Mouse (Mus musculus): ENCODE data around the gene Plch2. TPM values are rescaled to one million over a fixed set of nuclear protein-coding genes. Genes with fewer than 3 reads are reported as not detected.
"Not testable (repeated sequence)": the region's sequence is repeated elsewhere in the genome, so short reads cannot be mapped to it uniquely, and the experiment has no call there.

The Plch2 gene
- polyA plus RNA-seq, 1 experiment from 2014 or later, result 0.43 TPM

DNA sequence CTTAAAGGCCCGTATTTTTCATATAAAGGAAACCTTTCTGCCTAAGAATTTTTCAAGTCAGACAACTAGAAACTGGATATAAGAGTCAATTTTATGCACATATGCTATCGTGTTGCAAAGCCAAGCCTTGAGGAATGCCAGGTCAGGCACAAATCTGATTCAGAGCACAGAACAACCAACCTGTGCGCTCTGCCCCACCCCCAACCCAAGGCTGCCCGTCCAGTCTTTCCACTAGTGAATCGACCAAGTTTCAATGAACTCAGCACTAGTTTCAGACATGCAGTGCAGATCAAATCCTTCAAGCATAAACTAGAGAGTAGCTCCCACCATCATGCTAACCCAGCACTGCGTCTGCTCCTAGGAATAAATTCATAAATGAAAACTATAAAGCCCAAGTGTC lies 23.1 kb upstream of the Plch2 start:
- Histone ChIP-seq H3K27ac (ENCODE audit: low read depth, low read length) (no peak overlapping the region), H3K36me3 (ENCODE audit: control insufficient read depth, insufficient read depth, low read length) (peaks cover 39% of the 10 kb centered on the region), H3K27me3 (replicated peaks; ENCODE audit: control insufficient read depth, insufficient read depth, low read length) (no peaks in the 10 kb centered on the region), H3K4me1 (replicated peaks; ENCODE audit: control insufficient read depth, insufficient read depth, low read length) (peaks cover 12% of the 10 kb centered on the region), H3K9ac (ENCODE audit: low read depth, low read length) (no peak overlapping the region), H3K4me3 (ENCODE audit: low read depth, low read length) (no peak overlapping the region), H3K9me3 (ENCODE audit: control insufficient read depth, low read length) (no peaks in the 10 kb centered on the region), H3K4me2 (no peak overlapping the region)
- ATAC-seq (replicated peaks; ENCODE audit: low FRiP score) (no peak), DNase-seq (ENCODE audit: low spot score) (no peak)
- WGBS, result 92% methylated on average over 6 of the region's 6 CpGs

DNA sequence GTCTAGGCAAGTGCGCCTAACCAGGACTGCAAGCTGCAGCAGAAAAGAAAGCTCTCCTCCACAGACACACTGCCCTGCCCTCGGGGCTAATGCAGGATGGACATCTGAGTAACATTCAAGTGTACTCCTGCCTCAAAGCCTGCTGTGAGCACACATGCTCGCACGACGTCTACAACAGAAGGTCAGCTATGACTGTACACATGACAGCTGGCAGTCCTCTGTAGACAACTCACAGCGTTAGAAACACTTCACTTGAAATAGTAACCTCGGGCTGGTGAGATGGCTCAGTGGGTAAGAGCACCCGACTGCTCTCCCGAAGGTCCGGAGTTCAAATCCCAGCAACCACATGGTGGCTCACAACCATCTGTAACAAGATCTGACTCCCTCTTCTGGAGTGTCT lies 22.2 kb upstream of the Plch2 start:
- not testable (repeated sequence) for ATAC-seq (replicated peaks; ENCODE audit: low FRiP score); H3K4me2 ChIP-seq; DNase-seq (ENCODE audit: low spot score); H3K9me3 ChIP-seq (ENCODE audit: control insufficient read depth, low read length); H3K9ac ChIP-seq (ENCODE audit: low read depth, low read length); H3K4me3 ChIP-seq (ENCODE audit: low read depth, low read length); H3K27me3 ChIP-seq (replicated peaks; ENCODE audit: control insufficient read depth, insufficient read depth, low read length); H3K4me1 ChIP-seq (replicated peaks; ENCODE audit: control insufficient read depth, insufficient read depth, low read length); H3K27ac ChIP-seq (ENCODE audit: low read depth, low read length)
- 91% methylated on average over 10 of the region's 10 CpGs for WGBS
- H3K36me3 ChIP-seq (ENCODE audit: control insufficient read depth, insufficient read depth, low read length), result peaks cover 39% of the 10 kb centered on the region

DNA sequence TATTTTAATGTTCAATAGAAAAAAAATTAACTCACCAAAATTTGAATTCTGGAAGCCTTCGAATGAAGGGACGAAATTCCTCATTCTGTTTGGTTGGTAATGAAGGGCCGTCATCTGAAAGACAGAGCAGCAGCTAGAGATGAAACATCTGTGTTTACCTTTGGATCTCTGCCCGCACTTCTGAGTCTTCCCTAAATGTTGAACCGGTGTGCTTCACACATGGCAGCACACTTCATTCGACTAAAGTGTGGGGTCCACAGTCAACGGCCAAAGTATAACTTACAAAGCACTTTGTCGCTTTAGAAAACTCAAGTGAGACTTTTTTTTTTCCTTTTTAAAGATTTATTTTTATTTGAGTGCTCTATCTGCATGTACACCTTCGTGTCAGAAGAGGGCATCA lies 20.1 kb upstream of the Plch2 start:
- no peaks in the 10 kb centered on the region for H3K9me3 ChIP-seq (ENCODE audit: control insufficient read depth, low read length)
- H3K4me1 ChIP-seq (replicated peaks; ENCODE audit: control insufficient read depth, insufficient read depth, low read length), result no peaks in the 10 kb centered on the region
- no peak overlapping the region for H3K4me2 ChIP-seq
- H3K36me3 ChIP-seq (ENCODE audit: control insufficient read depth, insufficient read depth, low read length), result peaks cover 47% of the 10 kb centered on the region
- no peak overlapping the region for H3K27ac ChIP-seq (ENCODE audit: low read depth, low read length)
- WGBS, result 90% methylated on average over 9 of the region's 9 CpGs
- no peak overlapping the region for H3K4me3 ChIP-seq (ENCODE audit: low read depth, low read length)
- ATAC-seq (replicated peaks; ENCODE audit: low FRiP score), result no peak
- H3K9ac ChIP-seq (ENCODE audit: low read depth, low read length), result no peak overlapping the region
- H3K27me3 ChIP-seq (replicated peaks; ENCODE audit: control insufficient read depth, insufficient read depth, low read length), result no peaks in the 10 kb centered on the region
- no peak for DNase-seq (ENCODE audit: low spot score)

DNA sequence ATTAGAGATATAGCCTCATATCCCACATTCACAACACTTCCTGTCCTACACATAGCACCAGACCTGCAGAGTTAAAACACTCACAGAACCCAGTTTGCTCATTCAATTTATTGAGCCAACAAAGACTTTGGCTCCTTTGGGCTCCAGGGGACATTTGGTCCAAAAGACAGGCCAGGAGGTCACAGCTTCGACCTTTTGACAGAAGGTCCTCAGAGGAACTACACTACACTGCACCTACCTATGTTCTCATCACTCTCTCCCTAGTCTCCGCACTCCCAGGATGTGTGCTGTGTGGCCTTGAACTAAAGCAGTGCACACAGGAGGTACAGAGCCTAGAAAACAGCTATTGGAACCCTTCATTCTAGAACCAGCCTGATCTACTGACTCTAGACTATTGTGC lies 19.2 kb upstream of the Plch2 start:
- ATAC-seq (replicated peaks; ENCODE audit: low FRiP score), result no peak

DNA sequence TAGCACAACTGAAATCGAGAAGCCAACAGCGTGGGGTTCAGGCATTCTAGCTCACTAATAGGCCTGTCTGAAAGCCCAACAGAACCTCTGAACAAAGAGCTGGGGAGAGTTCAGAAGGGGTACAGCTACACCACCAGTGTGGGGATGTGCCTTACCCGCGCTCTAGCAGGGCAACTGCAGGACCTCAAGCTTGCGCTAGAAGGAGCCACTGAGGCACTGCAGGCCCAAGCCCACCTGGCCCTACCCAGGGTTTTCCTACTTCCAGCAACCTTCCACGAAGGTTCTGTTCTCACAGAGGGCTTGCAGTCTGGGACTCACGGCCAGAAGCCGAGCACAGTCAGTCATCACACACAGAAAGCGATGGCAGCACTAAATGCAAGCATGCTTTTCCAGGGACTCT lies 18.6 kb upstream of the Plch2 start:
- H3K27me3 ChIP-seq (replicated peaks; ENCODE audit: control insufficient read depth, insufficient read depth, low read length), result no peaks in the 10 kb centered on the region
- no peak overlapping the region for H3K27ac ChIP-seq (ENCODE audit: low read depth, low read length)
- no peak for ATAC-seq (replicated peaks; ENCODE audit: low FRiP score)
- H3K9ac ChIP-seq (ENCODE audit: low read depth, low read length), result no peak overlapping the region
- 92% methylated on average over 9 of the region's 9 CpGs for WGBS
- H3K4me2 ChIP-seq, result no peak overlapping the region
- DNase-seq (ENCODE audit: low spot score), result no peak
- no peaks in the 10 kb centered on the region for H3K4me1 ChIP-seq (replicated peaks; ENCODE audit: control insufficient read depth, insufficient read depth, low read length)
- H3K4me3 ChIP-seq (ENCODE audit: low read depth, low read length), result no peak overlapping the region
- no peaks in the 10 kb centered on the region for H3K9me3 ChIP-seq (ENCODE audit: control insufficient read depth, low read length)
- peaks cover 52% of the 10 kb centered on the region for H3K36me3 ChIP-seq (ENCODE audit: control insufficient read depth, insufficient read depth, low read length)

More for the DNA sequence above, 19.2 kb upstream of the Plch2 start:
- Histone ChIP-seq H3K9ac (ENCODE audit: low read depth, low read length) (no peak overlapping the region), H3K4me1 (replicated peaks; ENCODE audit: control insufficient read depth, insufficient read depth, low read length) (no peaks in the 10 kb centered on the region), H3K4me3 (ENCODE audit: low read depth, low read length) (no peak overlapping the region), H3K27me3 (replicated peaks; ENCODE audit: control insufficient read depth, insufficient read depth, low read length) (no peaks in the 10 kb centered on the region), H3K27ac (ENCODE audit: low read depth, low read length) (no peak overlapping the region), H3K36me3 (ENCODE audit: control insufficient read depth, insufficient read depth, low read length) (peaks cover 51% of the 10 kb centered on the region), H3K9me3 (ENCODE audit: control insufficient read depth, low read length) (no peaks in the 10 kb centered on the region), H3K4me2 (no peak overlapping the region)
- 75% methylated on average over 2 of the region's 2 CpGs for WGBS
- no peak for DNase-seq (ENCODE audit: low spot score)

DNA sequence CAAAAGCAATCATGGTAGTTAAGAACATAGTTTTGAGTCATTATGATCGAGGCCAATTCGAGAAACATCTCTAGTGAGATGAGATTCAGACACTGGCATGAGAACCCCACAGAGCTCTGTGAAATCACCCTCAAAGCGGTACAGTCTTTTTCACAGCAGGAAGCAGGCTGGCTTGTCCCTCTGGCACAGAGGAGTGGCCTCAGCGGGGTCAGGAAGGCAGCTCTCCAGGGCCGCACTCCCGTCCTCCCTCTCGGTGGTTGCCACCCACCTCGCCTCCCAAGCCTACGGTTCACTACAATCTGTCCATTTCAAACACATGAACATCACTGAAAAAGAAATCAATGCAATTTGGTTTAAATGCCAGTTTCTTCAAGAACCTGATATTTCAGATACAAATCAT lies 17.8 kb upstream of the Plch2 start:
- DNase-seq (ENCODE audit: low spot score), result no peak
- H3K4me3 ChIP-seq (ENCODE audit: low read depth, low read length), result no peak overlapping the region
- H3K4me2 ChIP-seq, result no peak overlapping the region
- H3K27ac ChIP-seq (ENCODE audit: low read depth, low read length), result no peak overlapping the region
- WGBS, result 86% methylated on average over 9 of the region's 9 CpGs
- H3K9me3 ChIP-seq (ENCODE audit: control insufficient read depth, low read length), result no peaks in the 10 kb centered on the region
- H3K9ac ChIP-seq (ENCODE audit: low read depth, low read length), result no peak overlapping the region
- ATAC-seq (replicated peaks; ENCODE audit: low FRiP score), result no peak
- no peaks in the 10 kb centered on the region for H3K4me1 ChIP-seq (replicated peaks; ENCODE audit: control insufficient read depth, insufficient read depth, low read length)
- H3K27me3 ChIP-seq (replicated peaks; ENCODE audit: control insufficient read depth, insufficient read depth, low read length), result no peaks in the 10 kb centered on the region
- peaks cover 52% of the 10 kb centered on the region for H3K36me3 ChIP-seq (ENCODE audit: control insufficient read depth, insufficient read depth, low read length)

DNA sequence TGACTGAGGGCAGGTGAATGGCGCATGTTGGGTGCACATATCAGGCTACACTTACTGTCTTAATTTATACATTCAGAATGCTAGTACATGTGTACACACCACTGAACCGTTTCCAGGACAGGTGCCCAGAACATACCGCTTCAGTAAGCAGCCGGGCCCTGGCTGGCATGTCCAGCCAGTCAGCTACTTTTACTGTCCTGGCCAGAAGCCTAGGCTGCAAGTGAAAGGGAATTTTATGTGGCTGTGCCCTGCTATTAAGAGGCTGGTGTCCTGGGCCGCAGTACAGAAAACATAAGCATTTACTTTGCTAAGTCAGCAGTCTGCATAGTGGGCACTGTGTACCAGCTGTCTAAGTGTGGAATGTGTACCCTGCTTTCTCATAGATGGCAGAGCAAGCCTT lies 14.3 kb upstream of the Plch2 start:
- 92% methylated on average over 5 of the region's 5 CpGs for WGBS
- no peak overlapping the region for H3K9ac ChIP-seq (ENCODE audit: low read depth, low read length)
- H3K4me1 ChIP-seq (replicated peaks; ENCODE audit: control insufficient read depth, insufficient read depth, low read length), result peaks cover 10% of the 10 kb centered on the region; the same call in 1 of the 2 replicates
- no peak overlapping the region for H3K4me3 ChIP-seq (ENCODE audit: low read depth, low read length)
- no peak for ATAC-seq (replicated peaks; ENCODE audit: low FRiP score)
- no peaks in the 10 kb centered on the region for H3K9me3 ChIP-seq (ENCODE audit: control insufficient read depth, low read length)
- H3K27me3 ChIP-seq (replicated peaks; ENCODE audit: control insufficient read depth, insufficient read depth, low read length), result no peaks in the 10 kb centered on the region
- H3K27ac ChIP-seq (ENCODE audit: low read depth, low read length), result no peak overlapping the region
- DNase-seq (ENCODE audit: low spot score), result no peak
- no peak overlapping the region for H3K4me2 ChIP-seq
- H3K36me3 ChIP-seq (ENCODE audit: control insufficient read depth, insufficient read depth, low read length), result peaks cover 45% of the 10 kb centered on the region

DNA sequence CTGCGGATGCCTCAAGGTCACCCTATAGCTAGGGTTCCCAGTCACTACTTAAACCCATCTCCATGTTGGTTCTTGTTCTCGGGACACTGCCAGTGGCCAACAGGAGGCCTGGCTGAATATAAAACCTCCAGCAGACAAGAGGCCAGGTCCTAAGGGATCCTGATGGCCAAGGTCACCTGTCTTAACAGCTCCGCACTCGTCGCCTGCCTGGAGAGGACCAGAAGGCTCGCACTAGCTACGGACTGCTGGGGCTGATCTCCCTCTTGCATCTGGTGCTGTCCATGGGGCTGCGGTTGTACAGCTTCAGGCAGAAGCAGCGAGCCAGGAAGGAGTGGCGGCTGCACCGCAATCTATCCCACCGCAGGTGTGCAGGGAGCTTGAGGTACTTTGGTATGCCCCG lies 13.6 kb upstream of the Plch2 start:
- ATAC-seq (replicated peaks; ENCODE audit: low FRiP score), result no peak
- Histone ChIP-seq H3K4me3 (ENCODE audit: low read depth, low read length) (no peak overlapping the region), H3K27me3 (replicated peaks; ENCODE audit: control insufficient read depth, insufficient read depth, low read length) (no peaks in the 10 kb centered on the region), H3K9ac (ENCODE audit: low read depth, low read length) (no peak overlapping the region), H3K36me3 (ENCODE audit: control insufficient read depth, insufficient read depth, low read length) (peaks cover 37% of the 10 kb centered on the region), H3K4me2 (no peak overlapping the region), H3K4me1 (replicated peaks; ENCODE audit: control insufficient read depth, insufficient read depth, low read length) (peaks cover 10% of the 10 kb centered on the region; the same call in 1 of the 2 replicates), H3K27ac (ENCODE audit: low read depth, low read length) (no peak overlapping the region), H3K9me3 (ENCODE audit: control insufficient read depth, low read length) (no peaks in the 10 kb centered on the region)
- WGBS, result 92% methylated on average over 13 of the region's 13 CpGs
- DNase-seq (ENCODE audit: low spot score), result no peak

DNA sequence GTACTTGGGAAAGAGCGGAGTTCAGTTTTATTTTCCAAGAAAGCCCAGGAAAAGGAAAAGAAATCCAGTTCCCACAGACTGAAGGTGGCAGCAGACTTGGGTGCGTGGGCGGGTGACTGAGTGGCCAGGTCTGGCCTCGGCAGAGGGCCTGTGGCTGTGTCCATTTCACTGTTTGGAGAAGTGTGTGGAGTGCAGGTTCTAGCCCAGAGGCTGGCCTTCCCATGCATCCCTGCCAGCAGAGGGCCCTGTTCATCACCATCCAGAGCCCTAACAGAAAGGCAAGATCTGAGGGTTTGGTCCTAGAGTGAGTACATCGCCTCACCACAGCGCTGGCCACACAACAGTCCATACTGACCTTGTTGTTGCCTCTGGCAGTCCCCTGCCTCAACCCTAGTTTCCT lies 12.6 kb upstream of the Plch2 start:
- peaks cover 10% of the 10 kb centered on the region for H3K4me1 ChIP-seq (replicated peaks; ENCODE audit: control insufficient read depth, insufficient read depth, low read length)
- 83% methylated on average over 6 of the region's 6 CpGs for WGBS
- no peak overlapping the region for H3K27ac ChIP-seq (ENCODE audit: low read depth, low read length)
- H3K4me3 ChIP-seq (ENCODE audit: low read depth, low read length), result no peak overlapping the region
- ATAC-seq (replicated peaks; ENCODE audit: low FRiP score) (no peak), DNase-seq (ENCODE audit: low spot score) (no peak)
- H3K9ac ChIP-seq (ENCODE audit: low read depth, low read length), result no peak overlapping the region
- H3K27me3 ChIP-seq (replicated peaks; ENCODE audit: control insufficient read depth, insufficient read depth, low read length), result no peaks in the 10 kb centered on the region
- no peak overlapping the region for H3K4me2 ChIP-seq
- no peaks in the 10 kb centered on the region for H3K9me3 ChIP-seq (ENCODE audit: control insufficient read depth, low read length)
- H3K36me3 ChIP-seq (ENCODE audit: control insufficient read depth, insufficient read depth, low read length), result peaks cover 29% of the 10 kb centered on the region
